Mouse (Mus musculus): ENCODE data around the gene Arhgef3.

The Arhgef3 gene

GRCm38 (mm10) chr14:27310559-27311242 lies 196.0 kb downstream of the Arhgef3 start:
- DNase-seq (ENCODE audit: low spot score in 2 of 2) = no peak

- DNase-seq (ENCODE audit: low spot score in 2 of 2) = no peak
Observed at GRCm38 (mm10) chr14:27312380-27312779, 197.7 kb downstream of the Arhgef3 start.

DNA sequence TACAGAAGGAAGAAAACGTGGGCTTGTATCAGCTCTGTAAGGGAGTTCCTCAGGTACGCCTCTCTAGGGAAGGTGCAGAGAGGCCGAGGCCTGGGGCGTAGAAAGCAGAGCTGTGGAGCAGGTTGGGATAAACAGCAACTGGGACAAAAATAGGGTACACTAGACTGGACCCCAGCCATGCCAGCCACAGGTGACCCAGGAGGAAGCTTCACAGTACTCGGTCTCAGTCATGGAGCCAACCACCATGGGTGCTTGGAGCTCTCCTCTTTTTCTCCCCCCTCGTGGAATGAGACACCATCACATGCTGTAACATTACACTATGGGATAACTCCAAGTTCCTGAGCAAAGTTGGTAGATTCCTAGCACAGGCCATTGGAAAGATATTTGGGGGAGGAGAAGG lies 201.0 kb downstream of the Arhgef3 start:
- DNase-seq (ENCODE audit: low spot score in 2 of 2) = no peak

GRCm38 (mm10) chr14:27317146-27317545 lies 202.4 kb downstream of the Arhgef3 start:
- DNase-seq (ENCODE audit: low spot score in 2 of 2) = no peak

GRCm38 (mm10) chr14:27319386-27319785 lies 204.7 kb downstream of the Arhgef3 start:
- no peak for DNase-seq (ENCODE audit: low spot score in 2 of 2)

DNA sequence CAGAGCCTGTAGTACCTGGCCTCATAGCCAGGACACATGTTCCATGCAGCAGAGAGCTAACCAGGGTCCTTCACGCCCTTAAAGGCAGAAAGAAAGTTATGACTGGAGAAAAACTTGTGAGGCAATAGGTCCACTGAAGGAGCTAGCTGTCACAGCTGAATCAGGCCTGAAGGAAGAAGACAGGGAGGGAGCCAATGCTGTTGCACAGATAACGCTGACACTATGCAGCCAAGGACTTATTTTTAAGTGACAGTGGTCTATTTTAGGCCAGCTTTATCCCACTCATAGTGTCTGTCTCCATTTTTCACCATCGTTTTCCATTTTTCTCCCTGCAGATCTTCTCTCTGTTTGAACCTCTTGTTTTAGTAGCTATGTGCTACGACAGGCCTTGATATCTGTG lies 207.3 kb downstream of the Arhgef3 start:
- DNase-seq (ENCODE audit: low spot score in 2 of 2) = no peak

DNA sequence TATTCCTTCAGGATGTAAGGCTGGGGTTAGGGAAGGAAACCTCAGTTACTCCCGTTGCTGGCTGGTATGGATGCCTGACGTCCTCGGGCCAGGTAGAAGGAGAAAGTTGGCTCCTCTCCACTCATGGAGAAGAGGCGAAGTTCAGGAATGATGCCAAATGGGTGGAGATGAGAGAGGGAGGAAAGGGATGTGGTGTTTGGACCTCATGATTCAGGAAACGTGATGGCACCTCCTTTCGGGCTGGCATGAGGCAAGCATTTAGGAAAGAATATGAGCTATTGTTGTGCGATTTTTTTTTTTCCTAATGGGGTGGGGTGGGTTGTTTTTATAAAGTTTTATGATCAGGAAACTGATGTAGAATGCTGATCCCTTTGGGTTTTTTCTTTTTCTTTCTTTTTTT lies 210.0 kb downstream of the Arhgef3 start:
- no peak for DNase-seq (ENCODE audit: low spot score in 2 of 2)

- no peak for DNase-seq (ENCODE audit: low spot score in 2 of 2)
Observed at GRCm38 (mm10) chr14:27325537-27325936, 210.8 kb downstream of the Arhgef3 start.

DNA sequence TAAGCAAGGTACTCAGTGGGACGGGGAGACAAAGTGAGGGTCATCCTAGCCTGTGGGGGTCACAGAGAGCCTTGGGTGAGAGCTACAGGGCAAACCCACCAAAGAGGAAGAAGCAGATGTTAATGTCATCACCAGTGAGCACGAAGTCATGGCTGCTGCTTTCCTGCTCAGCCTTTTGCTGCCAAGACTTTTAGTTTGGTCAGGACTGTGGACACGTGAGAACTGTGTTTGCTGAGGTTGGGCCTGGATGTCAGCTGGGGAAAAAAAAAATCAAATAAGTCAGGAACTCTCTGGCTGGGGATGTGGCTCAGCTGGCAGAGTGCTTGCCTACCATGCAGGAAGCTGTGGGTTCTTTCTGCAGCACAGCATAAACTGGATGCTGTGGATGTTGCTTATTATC lies 213.2 kb downstream of the Arhgef3 start:
- DNase-seq (ENCODE audit: low spot score in 2 of 2) = no peak

- DNase-seq (ENCODE audit: low spot score in 2 of 2) = no peak
Observed at GRCm38 (mm10) chr14:27328952-27329351, 214.3 kb downstream of the Arhgef3 start.

DNA sequence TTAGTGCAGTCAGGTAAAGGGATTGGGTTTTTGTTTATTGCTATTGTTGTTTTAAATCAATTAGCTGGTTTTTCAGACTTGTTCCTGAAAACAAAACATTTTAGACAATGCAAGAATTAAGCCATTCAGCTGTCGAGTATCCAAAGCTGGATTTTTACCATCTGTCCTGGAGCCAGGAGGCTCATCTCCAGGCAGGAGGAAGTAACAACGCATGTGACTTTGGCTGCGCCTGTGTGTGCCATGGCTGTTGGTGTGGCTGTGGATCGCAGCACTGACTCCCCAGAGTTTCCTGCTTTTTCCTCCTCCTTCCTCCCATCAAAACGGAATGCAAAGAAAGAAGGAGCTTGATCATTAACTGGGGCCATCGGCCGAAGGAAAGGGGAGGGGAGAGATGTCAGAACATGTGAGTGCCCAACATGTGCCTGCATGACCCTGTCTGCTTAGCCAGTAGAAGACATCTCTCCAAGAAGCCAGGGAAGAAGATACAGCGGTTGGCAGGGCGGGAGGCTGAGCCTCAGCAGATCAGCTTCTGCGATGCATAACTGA lies 216.9 kb downstream of the Arhgef3 start:
- no peak for DNase-seq (ENCODE audit: low spot score in 2 of 2)

- no peak for DNase-seq (ENCODE audit: low spot score in 2 of 2)
Observed at GRCm38 (mm10) chr14:27332359-27332987, 217.8 kb downstream of the Arhgef3 start.

DNA sequence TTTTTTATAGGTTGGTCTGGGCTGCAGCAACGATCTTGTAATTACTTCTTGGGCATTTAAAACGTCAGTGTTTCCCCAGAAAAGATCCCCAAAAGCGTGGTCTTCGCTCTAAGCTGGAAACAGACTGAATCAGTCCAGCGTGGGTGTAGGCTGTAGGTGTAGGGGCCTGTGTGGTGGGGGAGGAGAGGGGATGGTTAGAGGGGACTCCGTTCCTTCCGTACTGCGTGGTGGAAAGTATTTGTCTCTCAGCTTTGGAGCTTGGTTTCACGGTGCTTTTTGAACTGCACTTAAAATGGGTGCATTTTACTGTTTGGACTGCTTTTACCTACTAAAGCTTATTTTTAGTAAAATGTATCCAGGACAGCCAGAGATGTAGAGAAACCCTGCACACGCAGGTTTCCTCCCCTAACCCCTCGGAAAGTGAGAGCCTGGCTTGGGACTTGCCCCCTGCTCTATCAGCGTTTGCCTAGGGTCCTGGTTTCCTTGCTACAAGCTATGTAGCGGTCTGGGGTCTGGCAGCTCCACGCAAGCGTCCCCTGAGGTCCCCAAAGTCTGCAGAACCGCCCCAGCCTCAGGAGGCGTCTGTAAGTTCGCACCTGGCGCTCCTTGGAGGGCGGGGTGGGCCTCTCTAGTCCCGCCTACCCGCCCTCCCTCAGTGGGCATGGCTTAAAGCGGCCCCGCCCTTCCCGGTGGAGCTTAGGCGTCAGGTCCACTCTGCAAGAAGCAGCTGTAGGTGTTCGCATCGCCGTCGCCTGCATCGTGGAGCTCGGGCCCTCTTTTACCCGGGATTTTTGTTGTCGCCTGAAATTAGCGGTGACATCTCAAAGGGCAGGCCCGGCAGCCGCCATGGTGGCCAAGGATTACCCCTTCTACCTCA lies 220.9 kb downstream of the Arhgef3 start:
- peak; percentile 77 to 83 for DNase-seq (ENCODE audit: low spot score in 2 of 2)

DNA sequence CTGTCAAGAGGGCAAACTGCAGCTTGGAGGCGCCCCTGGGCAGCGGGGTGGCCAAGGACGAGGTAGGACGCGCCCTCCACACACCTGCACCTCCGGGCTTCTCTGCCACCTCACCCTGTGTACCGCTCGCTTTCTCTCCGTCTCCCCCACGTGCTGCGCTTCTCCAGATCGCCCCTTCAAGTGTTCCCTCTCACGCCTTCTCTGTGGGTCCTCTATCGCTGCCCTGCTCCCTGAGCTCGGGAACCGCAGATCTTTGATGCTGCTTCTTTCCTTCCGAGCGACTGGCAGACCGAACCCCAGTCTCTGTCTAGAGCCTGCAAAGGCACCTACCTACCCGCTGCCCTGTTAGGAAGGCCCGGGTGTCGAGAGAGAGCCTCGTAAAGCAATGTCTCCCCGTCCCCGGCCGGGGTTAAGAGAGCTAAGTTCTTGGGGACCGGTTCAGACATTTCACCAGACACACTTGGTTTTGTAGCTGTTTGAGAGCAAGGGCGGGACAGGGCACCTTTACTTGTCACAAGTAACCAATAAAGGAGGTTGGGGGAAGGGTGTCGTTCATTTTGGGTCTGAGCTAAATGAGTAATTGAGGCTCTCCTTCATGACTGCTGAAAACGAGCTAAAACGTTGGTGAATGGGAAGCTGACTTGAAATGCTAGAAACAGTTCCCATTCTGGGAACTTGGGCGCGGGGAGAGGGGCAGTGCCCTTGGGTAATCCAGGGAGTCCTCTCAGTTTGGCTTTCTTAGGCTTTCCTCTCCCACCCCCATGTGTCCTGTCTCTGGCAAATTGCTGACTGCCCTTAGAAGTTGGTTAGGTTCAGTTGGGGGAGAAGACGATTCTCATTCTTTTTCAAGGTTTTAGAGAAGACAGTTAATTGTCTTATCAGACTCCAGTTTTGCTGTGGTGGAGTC lies 221.8 kb downstream of the Arhgef3 start:
- peak in 1 of 2 experiments; percentile 25 for DNase-seq (ENCODE audit: low spot score in 2 of 2)

- DNase-seq (ENCODE audit: low spot score in 2 of 2) = no peak
Observed at GRCm38 (mm10) chr14:27337156-27337555, 222.5 kb downstream of the Arhgef3 start.

DNA sequence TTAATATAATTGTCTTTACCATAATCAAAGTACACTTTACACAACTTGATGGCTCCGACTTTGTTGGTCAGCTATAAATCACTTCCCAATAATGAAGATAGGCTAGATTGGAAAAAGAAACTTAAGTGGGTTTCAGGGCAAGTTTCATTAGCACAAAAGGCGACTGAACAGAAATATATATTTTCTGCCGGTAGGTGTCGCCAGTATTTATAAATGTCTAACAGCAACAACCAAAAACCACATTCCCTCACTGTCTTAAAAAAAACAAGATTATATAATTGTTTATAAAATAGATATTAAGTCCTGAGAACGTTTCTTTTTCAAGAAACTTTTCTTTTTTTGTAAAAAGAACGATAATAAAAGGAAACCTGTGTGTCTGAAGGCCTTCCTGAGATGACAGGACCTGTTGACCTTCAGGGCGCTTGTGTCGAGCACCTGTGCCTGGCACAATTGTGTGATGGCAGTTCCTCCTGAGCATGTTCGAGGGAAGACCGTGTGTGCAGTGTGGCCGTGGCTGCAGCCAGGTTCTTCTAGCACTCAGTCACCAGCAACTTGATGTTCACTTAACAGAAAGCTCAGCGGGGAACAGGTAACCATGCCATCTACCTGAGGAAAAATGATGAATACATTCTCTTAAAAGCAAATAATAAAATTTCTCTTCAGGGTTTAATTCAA lies 223.5 kb downstream of the Arhgef3 start:
- DNase-seq (ENCODE audit: low spot score in 2 of 2) = no peak

DNA sequence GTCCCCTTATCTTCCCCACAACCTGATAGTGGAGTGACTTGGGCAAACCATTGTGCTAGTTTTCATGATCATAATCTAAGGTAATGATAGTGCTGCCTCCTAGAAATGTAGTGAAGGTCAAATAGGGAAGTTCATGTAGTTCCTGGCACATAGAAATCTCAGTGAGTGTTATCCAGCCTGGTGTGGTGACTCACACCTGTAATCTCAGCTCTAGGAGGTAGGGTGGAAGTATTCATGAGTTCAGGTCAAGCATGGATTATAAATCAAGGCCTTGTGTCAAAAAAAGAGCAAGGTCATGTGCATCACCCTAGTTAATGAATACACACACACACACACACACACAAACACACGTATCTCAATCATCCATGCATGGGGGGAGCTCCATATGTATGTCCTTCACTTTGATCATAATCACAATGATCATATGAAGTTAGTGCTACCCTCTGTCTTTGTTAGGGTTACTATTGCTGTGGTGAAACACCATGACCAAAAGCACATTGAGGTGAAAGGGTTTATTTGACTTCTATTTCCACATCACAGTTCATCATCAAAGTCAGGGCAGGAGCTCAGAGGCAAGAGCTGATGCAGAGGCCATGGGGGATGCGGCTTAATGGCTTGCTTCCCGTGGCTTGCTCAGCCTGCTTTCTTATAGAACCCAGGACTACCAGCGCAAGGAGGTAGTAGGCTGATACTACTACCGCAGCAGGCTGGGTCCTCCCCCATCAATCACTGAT lies 226.2 kb downstream of the Arhgef3 start:
- DNase-seq (ENCODE audit: low spot score in 2 of 2) = no peak

GRCm38 (mm10) chr14:27341486-27341885 lies 226.8 kb downstream of the Arhgef3 start:
- DNase-seq (ENCODE audit: low spot score in 2 of 2) = no peak

DNA sequence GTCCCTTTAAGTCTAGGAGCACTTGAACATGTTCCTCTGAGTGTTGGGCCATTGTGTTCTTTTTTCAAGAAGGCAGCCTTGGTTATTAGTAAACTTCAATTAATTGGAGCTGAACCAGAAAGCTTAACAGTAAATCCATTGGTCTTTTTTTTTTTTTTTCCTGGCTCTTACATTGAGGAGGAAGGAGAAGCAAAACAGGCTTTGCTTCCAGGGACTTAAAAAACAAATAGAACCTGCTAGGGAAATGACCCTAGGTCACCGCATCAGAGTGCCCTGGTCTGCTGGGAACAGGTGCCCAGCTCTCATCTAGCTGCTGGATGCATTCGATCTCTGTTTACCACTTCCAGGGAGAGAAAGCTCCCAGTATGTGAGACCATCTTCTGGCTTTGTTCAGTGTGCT lies 227.8 kb downstream of the Arhgef3 start:
- DNase-seq (ENCODE audit: low spot score in 2 of 2) = no peak

Measured in spleen, postnatal 14 days (tissue).